Mouse (Mus musculus) T-cell, adult 2 months (primary cell): ENCODE data around the gene Ptprd.

Experiments
- DNase-seq: peaks from one replicate; pipeline ENCODE4 v3.0.0; 2022; ENCODE audit warnings: low spot score

Ptprd gene

GRCm38 (mm10) chr4:76319874-76320273 is 1891.9 kb downstream of the Ptprd start:
- DNase-seq, result no peak

GRCm38 (mm10) chr4:76315977-76316376 is 1895.8 kb downstream of the Ptprd start:
- no peak for DNase-seq

DNA sequence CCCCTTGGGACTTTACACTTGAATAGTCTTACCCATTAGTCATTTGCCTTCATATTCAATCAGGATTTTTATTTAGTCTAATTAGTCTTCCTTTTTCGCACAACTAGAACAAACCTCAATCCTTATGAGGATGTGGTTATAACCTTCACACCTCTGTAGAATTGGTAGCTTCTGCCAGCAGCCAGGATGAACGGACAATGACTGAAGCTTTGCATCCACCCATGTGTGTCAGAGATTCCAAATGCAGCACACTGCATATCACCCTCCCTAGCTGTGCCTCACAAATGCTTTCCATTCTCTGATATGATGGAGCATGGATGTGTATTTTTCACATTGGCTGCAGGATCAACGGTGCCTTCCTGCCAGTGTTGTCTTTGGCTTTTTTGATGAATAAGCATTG is 1898.0 kb downstream of the Ptprd start:
- DNase-seq, result no peak

- no peak for DNase-seq
Observed at GRCm38 (mm10) chr4:76312593-76312992, 1899.2 kb downstream of the Ptprd start.

DNA sequence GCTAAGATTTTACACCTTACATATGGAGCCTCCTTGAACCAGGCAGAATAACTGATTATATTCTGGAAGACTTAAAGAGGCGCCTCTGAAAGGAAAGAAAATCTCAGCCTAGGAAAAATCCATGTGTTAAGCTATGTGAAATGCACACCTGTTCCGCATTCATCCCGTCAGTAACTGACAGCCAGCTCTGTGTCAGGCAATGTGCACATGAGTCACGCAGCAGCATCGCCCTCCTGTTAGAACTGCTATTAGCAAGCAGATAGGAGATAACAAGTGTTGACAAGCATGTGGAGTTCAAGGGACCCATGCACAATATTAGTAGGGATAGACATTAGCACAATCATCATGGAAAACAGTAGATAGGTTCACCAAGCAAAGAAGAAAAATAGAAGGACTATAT is 1905.8 kb downstream of the Ptprd start:
- no peak for DNase-seq

DNA sequence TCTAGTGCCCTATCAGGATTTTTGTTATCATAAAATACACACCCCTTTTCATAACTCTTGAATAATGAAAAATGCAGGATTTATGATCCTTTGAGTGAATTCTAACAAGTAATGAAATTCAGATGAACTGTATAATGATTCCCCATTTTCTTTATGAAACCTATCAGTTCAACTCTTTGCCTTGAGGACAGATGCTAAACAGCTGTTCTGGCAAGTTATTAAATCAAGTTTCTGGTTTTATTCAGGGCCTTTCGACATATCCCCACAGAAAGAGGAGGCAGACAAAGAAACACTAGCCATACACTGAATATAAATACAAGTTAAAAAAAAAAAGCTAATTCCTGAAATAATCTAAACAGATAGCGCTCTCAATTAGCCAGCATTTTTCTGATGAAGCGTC is 1914.4 kb downstream of the Ptprd start:
- no peak for DNase-seq

- DNase-seq, result no peak
Observed at GRCm38 (mm10) chr4:76292733-76293357, 1918.9 kb downstream of the Ptprd start.

- DNase-seq, result no peak
Observed at GRCm38 (mm10) chr4:76290484-76290818, 1921.3 kb downstream of the Ptprd start.

DNA sequence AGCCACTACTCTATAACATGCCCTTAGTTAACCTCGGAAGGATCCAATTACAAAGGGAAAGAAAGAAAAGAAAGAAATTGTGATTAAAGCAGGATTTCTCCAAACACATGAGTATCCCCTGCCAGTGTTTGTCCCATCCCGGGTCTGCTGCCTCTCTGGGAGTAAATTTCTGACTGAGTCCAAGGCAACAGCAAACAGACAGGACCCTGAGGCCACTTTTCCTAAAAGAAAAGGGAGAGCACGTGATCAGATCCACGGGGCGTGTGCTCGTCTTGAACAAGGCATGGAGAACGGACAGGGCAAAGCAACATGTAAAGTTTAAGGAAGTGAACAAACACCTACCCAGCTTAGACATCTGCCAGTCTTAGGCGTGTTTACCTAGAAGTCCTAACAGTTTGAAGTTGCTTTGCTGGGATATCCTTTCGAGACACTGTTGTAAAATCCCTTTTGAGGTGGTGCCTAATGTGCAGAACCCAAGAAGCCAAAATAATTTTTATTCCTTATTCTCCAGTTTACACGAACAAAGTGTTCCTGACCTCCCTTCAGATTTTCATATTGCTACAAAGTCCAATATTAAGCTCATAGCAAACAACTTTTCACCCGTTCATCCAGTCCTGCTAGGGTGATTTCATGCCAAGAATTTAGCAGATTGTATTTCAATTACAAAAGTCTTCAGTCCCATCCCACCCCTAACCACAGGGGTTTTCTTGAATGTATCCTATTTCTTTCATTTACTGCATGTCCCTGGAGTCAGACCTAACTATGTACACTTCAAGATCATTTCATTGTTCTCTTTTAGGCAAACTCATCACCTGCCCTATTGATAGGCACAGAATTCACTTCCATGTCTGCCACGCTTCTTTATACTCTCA is 1921.9 kb downstream of the Ptprd start:
- DNase-seq, result no peak

GRCm38 (mm10) chr4:76286016-76286415 is 1925.7 kb downstream of the Ptprd start:
- no peak for DNase-seq

GRCm38 (mm10) chr4:76282886-76283285 is 1928.9 kb downstream of the Ptprd start:
- DNase-seq, result no peak

DNA sequence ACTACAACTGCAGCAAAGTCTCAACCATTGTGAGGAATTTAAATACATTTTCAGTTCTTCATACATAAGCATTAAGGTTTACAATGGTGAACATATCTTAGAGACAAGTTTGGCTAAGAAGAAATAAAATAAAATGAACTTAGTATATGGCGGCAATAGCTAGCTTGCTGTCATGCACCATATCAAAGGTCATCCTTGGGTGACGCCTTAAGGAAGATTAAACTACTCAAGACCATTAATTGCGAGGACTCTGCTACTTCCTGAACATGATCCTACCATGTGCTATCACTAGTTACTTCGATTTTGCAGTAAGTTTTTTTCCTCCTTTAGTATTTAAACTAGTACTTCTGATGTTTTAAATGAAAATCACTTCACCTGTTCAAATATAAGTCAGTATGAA is 1949.0 kb downstream of the Ptprd start:
- no peak for DNase-seq

DNA sequence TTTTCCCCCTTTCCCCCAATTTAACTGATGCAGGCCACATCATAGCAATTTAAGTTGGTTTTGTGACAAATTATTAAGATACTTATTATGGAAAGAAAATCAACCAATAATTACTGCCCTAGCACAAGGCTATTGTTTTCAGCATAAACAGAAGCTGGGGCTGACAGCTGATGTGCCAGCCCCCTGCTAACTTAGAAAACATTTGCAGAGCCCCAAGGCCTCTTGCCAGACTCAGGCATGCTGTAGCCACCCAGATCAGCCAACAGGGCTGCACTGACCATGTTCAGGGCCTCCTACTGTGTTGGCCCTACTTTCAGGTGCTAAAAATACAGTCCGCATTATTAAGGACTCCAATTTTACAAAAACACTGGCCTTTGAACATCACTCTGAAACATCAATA is 1951.1 kb downstream of the Ptprd start:
- DNase-seq, result no peak

GRCm38 (mm10) chr4:76260286-76260685 is 1951.5 kb downstream of the Ptprd start:
- no peak for DNase-seq

DNA sequence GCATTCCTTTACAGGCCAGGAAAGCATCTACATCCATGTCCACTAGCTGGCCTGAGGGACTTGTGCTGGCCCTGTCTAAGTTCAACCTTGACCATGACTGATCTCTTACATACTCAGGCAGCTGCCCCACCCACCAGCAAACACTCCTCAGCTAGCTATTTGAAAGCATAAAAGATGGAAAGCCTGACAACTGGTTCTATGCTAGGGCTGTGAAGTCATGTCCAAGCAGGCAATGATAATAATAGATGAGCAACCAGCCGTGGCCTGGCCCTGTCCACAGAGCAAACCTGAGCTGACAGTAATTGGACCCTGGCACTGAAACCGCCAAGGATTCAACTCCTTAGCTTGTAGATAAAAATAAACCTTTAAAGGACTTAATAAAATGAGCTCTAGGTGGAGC is 1952.1 kb downstream of the Ptprd start:
- DNase-seq, result no peak

DNA sequence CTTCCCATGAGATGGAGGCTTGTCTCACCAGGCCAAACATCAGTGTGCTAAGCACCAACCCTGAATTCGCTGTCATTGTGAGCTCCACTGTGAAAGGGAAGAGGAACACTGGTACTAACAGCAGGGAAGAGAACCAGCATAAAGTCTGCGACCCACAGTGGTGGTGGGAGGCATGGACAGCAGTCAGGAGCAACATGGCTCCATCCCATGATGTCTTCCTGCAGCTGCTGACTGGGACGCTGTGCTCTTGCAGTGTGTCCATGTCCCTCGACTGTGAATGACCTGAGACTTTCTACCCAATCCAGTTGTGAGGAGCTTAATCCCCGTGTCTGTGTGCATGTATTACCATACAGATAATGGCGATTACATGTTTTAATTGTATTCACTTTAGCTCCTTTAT is 1967.4 kb downstream of the Ptprd start:
- DNase-seq, result no peak

- no peak for DNase-seq
Observed at GRCm38 (mm10) chr4:76241542-76241941, 1970.2 kb downstream of the Ptprd start.

DNA sequence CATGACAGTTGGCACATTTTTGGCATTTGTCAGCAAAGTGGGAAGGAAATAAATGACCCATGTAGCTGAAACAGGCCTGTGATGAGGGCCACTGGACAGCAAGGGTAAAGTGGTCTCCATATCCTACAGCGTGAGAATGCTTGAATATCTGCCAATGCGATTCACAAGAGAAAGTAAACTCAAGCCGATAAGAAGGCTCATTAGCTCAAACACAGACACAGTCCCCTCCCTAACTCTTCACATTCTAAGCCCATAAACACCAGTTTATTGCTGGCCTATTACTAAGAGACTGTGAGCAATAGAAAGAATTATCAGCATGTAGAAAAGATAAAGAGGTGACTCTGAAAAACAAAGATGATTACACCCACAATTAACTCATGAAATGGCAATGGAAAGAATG is 1970.6 kb downstream of the Ptprd start:
- DNase-seq, result no peak

GRCm38 (mm10) chr4:76239063-76239462 is 1972.7 kb downstream of the Ptprd start:
- DNase-seq, result no peak

GRCm38 (mm10) chr4:76238577-76238976 is 1973.2 kb downstream of the Ptprd start:
- DNase-seq, result no peak

DNA sequence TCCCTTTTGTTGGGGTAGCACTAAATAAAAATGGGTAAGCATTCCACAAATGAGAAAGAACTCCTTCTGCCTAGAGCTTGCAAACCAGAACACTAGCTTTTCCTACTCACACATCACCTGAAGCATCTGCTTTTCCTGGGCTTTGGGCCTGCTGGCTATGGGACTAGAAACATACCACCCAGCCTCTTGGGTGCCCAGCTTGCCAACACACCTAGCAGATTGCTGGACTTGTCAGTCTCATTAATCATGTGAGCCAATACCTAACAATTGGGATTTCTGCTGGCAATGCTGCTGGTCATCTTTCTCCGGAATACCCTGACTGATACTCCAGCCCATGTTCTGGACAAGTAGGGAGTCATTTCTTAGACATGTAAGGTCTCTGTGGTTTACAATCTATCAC is 1973.9 kb downstream of the Ptprd start:
- no peak for DNase-seq

- no peak for DNase-seq
Observed at GRCm38 (mm10) chr4:76223720-76224119, 1988.0 kb downstream of the Ptprd start.

GRCm38 (mm10) chr4:76222520-76222919 is 1989.2 kb downstream of the Ptprd start:
- no peak for DNase-seq

GRCm38 (mm10) chr4:76218065-76218464 is 1993.7 kb downstream of the Ptprd start:
- DNase-seq, result no peak
